Mouse (Mus musculus): ENCODE measurements around the gene Lias. TPM values are rescaled to one million over a fixed set of nuclear protein-coding genes. Genes with fewer than 3 reads are reported as not detected.

Gene Lias
- total and polyA plus RNA-seq, 2 experiments from 2014 or later: 41.5 to 66.5 TPM

DNA sequence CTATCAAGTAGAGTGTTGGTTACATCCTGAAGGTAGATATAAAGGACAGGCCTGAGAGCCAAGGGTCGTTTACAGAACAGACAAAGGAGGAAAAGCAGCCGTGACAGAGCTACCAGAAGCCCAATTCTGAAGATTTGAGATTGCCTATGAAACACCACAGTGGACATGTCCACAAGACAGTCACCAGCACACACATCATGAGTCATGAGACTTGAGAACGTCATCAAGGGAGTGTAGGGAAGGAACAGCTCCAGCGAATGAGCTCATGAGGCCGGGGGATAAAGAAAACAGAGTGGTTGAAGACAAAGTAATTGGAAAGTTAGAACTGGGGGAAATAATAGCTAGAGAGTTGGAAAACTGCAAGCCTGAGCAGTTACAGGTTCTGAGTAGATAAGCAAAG lies 66.5 kb downstream of the Lias start:
- no peak overlapping the region for H3K4me3 ChIP-seq (ENCODE audit: low read depth, low read length)
- 76% methylated on average over 5 of the region's 5 CpGs for WGBS
- H3K4me2 ChIP-seq (ENCODE audit: low read depth): no peak overlapping the region
- peaks cover 43% of the 10 kb centered on the region for H3K36me3 ChIP-seq (ENCODE audit: insufficient read depth)
- ATAC-seq (no peak), DNase-seq (no peak)
- H3K9ac ChIP-seq: no peak overlapping the region
- no peaks in the 10 kb centered on the region for H3K9me3 ChIP-seq (ENCODE audit: low read length)
- H3K27me3 ChIP-seq (ENCODE audit: insufficient read depth, low read length): no peaks in the 10 kb centered on the region
- no peak overlapping the region for H3K27ac ChIP-seq (ENCODE audit: low read depth, low read length)
- no peaks in the 10 kb centered on the region for H3K4me1 ChIP-seq (ENCODE audit: insufficient read depth)
- no peak for TF ChIP-seq CTCF (IDR thresholded peaks at IDR 0.05; ENCODE audit: low read depth)

DNA sequence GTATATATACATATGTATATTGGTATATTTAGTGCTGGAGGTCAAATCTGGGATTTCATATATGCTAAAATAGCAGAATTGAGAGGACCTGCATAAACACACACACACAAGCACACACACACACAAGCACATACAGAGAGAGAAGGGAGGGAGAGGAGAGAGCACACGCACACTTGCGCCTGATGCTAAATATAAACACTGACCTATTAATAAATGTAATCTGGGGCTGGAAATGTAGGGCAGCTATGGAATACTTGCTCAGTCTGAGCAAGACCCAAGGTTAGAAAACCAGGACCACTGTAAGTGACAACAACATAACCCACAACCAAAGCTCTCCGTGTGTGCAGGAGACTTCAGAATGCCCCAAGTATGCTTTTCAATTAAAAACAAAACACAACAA lies 68.2 kb downstream of the Lias start:
- 89% methylated on average over 3 of the region's 3 CpGs for WGBS
- no peak for DNase-seq

More for the DNA sequence above, 68.2 kb downstream of the Lias start:
- no peak overlapping the region for H3K27ac ChIP-seq (ENCODE audit: low read depth, low read length)
- no peaks in the 10 kb centered on the region for H3K4me1 ChIP-seq (ENCODE audit: insufficient read depth)
- H3K9me3 ChIP-seq (ENCODE audit: low read length): no peaks in the 10 kb centered on the region
- no peak overlapping the region for H3K4me2 ChIP-seq (ENCODE audit: low read depth)
- no peak overlapping the region for H3K4me3 ChIP-seq (ENCODE audit: low read depth, low read length)
- no peak overlapping the region for H3K9ac ChIP-seq
- no peaks in the 10 kb centered on the region for H3K27me3 ChIP-seq (ENCODE audit: insufficient read depth, low read length)
- no peak for TF ChIP-seq CTCF (IDR thresholded peaks at IDR 0.05; ENCODE audit: low read depth)
- H3K36me3 ChIP-seq (ENCODE audit: insufficient read depth): peaks cover 47% of the 10 kb centered on the region
- ATAC-seq: no peak

Other genes starting within 250 kb of the Lias start
- gene Wdr19, start 191.8 kb upstream of the Lias start, total RNA-seq (2014; rRNA removed): 16.5 and 21.9 TPM in 2 replicates
- gene Wdr19, start 191.8 kb upstream of the Lias start, polyA plus RNA-seq (2015; fragmentation: Nextera tagmentation; extraction: Ambion mirVana): 6.3 and 7.7 TPM in 2 replicates
- gene Rfc1, start 55.8 kb upstream of the Lias start, total RNA-seq (2014; rRNA removed): 17.7 and 37.9 TPM in 2 replicates
- gene Rfc1, start 55.8 kb upstream of the Lias start, polyA plus RNA-seq (2015; fragmentation: Nextera tagmentation; extraction: Ambion mirVana): 25.2 and 27.8 TPM in 2 replicates
- 0.08 and 0.29 TPM in 2 replicates for gene Klb, start 43.2 kb upstream of the Lias start, total RNA-seq (2014; rRNA removed)
- gene Klb, start 43.2 kb upstream of the Lias start, polyA plus RNA-seq (2015; fragmentation: Nextera tagmentation; extraction: Ambion mirVana): 0.05 TPM in 1 of 2 replicates, not detected in the other
- gene Rpl9, start 53 bp upstream of the Lias start, total RNA-seq (2014; rRNA removed): 1,175 and 1,405 TPM in 2 replicates
- gene Rpl9, start 53 bp upstream of the Lias start, polyA plus RNA-seq (2015; fragmentation: Nextera tagmentation; extraction: Ambion mirVana): 694 and 787 TPM in 2 replicates
- gene Ugdh, start 44.5 kb downstream of the Lias start, total RNA-seq (2014; rRNA removed): 28.0 TPM in 2 replicates
- 29.6 and 33.5 TPM in 2 replicates for gene Ugdh, start 44.5 kb downstream of the Lias start, polyA plus RNA-seq (2015; fragmentation: Nextera tagmentation; extraction: Ambion mirVana)
- gene Gm43552, start 101.3 kb downstream of the Lias start, total RNA-seq (2014; rRNA removed): not detected in 2 replicates
- gene Gm43552, start 101.3 kb downstream of the Lias start, polyA plus RNA-seq (2015; fragmentation: Nextera tagmentation; extraction: Ambion mirVana): 1.3 TPM in 1 of 2 replicates, not detected in the other
- 139 and 158 TPM in 2 replicates for gene Smim14, start 145.7 kb downstream of the Lias start, total RNA-seq (2014; rRNA removed)
- 255 and 269 TPM in 2 replicates for gene Smim14, start 145.7 kb downstream of the Lias start, polyA plus RNA-seq (2015; fragmentation: Nextera tagmentation; extraction: Ambion mirVana)
- gene Ube2k, start 145.7 kb downstream of the Lias start, total RNA-seq (2014; rRNA removed): 44.8 and 55.8 TPM in 2 replicates
- 172 and 207 TPM in 2 replicates for gene Ube2k, start 145.7 kb downstream of the Lias start, polyA plus RNA-seq (2015; fragmentation: Nextera tagmentation; extraction: Ambion mirVana)

Measured in forebrain, postnatal 0 days (tissue).